Mouse (Mus musculus) cerebellum, adult 9-11 months (tissue): ENCODE measurements around the gene Nfatc2ip.
A peak's percentile ranks its signal among the peaks of the same experiment; 100 is the strongest.

ENCODE experiments used
- DNase-seq: peaks from one replicate; pipeline ENCODE4 v3.0.0; 2022

The Nfatc2ip gene

DNA sequence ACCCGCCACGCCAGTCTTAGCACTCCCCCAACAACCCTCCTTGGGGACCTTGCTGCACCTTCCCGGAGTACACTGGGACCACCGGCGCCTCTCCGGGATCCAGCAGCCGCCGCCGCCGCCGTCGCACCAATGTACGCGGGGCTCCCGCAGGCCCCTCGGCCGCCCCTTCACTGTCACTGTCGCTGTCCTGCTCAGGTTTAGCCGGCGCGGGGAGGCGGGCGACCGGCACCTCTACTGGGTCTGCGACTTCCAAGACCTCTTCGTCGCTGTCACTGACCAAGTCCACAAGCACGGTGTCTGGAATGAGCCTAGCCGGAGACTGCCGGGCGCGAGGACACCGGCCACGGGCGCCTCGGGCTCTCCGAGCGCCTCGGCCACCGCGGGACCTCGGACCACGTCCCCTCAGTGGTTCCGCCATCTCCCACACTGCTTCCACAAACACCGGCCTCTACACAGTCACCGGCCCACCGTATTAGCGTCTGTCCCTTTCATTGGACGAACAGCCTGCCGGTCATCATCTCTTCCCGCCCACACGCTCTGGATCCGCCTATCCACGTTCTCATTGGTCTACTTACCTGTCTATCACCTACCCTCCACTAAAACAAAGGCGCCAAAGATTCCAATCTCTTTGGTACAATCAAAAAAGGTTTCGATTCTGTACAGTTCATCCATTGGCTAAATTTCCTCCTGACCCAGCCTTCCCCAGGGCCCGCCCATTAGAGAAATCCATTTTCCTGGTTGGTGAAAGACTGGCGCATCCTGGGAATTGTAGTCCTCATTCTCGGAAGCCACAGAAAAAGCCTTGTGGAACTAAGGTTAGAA lies at the start of gene Nfatc2ip:
Gene Nfatc2ip (minus strand): TSS at position 440 of the 822 bp plus-strand sequence.
- peak; percentile 97 for DNase-seq

DNA sequence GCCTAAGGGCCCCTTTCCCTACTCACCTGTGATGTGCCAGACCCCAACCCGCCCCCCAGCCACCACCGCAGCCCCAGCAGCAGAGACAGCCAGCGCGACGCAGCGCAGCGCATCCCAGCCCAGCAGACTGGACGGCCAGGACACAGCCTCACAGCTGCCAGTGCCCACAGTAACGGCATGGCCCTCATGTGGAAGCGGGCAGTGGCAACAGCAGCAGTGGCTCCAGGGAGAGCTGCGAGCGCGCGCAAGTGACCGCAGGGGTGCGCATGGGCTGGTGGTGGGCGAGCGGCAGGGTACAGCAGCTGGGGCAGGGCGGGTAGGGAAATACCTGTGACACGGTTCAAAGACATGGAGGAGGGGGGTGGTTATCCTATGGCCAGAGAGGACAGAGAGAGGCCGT lies 49.7 kb upstream of the Nfatc2ip start:
- no peak for DNase-seq

DNA sequence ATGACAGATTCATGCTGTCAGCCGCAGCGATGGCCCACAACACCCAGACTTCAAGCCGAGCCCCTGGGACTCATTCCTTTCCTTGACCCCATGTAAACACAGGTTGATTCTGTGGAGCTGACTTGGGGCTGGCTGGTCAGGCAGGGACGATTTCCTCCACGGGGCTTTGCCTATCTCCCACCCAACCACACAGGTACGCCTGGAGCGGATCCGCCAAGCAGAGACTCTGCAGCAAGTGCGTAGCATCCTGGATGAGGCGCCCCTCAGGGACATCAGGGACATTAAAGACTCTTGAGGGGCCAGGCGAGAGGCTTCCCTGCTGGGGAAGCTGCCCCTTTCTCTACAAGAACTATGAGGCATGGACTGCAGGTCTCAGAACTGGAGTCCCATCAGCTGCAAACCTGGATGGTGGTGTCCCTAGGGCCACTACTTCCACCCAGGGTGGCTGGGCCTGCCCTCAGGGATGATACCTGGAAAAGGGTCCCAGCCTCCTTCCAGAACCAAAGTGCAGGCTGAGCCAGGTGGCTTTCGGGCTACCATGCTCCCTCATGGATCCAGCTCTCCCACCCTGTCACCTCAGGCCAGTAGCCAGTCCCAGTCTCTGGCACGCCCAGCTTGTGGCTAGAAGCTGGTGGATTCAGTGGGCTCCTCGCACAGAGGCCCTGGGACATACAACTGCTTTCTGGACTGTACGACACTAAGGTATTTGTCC lies 48.7 kb upstream of the Nfatc2ip start:
- DNase-seq: no peak

DNA sequence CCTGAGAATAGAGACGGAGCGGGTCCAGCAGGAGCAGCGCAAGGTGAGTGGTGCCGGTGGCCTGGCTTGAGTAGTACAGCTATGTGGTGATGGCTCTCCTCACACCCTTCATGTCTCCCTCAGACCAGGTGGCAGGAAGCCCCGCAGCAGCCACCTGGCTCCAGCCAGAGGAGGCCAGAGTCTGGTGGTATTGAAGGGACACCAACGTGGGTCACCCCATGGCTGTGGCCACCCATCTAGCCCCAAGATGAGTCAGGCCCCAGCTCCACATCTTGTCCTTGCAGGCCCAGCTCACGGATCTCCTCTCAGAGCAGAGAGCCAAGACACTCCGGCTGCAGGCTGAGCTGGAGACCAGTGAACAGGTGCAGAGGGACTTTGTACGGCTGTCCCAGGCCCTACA lies 48.0 kb upstream of the Nfatc2ip start:
- DNase-seq: no peak

DNA sequence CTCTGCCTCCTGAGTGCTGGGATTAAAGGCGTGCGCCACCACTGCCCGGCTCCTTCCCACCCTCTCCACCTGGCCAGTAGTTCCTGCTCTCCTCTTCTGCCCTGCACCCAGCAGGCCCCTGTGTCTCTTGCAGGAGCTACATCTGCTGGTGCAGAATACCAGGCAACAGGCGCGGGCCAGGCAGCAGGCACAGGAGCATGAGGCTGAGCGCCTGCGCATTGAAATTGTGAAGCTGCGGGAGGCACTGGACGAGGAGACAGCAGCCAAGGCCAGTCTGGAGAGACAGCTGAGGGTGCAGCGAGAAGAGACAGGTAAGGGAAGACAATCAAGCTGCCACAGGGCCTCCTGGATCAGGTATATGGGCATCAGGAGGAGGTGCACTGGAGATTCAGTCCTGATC lies 47.5 kb upstream of the Nfatc2ip start:
- DNase-seq: no peak

DNA sequence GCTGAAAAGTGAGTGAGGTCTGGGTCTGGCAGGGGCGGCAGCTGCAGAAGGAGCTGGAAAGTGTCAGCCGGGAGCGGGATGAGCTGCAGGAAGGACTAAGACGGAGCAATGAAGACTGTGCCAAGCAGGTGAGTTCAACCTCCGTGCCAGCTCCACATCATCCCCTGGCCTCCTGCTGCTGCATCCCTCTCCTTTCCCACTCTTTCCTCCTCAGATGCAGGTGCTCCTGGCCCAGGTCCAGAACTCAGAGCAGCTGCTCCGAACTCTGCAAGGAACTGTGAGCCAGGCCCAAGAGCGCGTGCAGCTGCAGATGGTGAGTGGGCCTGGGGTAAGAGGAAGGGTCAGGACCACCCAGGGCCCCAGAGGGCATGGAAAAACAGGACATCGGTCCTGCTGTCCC lies 43.6 kb upstream of the Nfatc2ip start:
- no peak for DNase-seq

DNA sequence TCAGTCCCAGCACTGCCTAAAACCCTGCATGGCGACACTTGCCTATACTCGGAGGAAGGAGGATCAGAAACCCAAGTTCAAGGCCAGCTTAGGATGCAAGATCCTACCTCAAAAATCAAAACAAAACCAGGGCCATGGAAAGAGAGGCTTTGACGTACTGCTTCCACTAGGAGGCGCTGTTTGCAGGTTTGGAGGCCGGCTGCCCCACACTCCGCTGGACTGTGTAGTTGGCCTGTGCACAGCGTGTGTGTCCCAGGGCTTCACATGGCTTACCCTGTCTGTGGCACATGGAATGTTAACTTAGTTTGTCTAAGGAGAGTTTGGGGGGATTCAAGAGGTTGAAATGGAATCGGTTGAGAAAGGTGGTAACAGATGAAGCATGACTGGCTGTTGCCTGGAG lies 40.3 kb upstream of the Nfatc2ip start:
- DNase-seq: peak; percentile 27

DNA sequence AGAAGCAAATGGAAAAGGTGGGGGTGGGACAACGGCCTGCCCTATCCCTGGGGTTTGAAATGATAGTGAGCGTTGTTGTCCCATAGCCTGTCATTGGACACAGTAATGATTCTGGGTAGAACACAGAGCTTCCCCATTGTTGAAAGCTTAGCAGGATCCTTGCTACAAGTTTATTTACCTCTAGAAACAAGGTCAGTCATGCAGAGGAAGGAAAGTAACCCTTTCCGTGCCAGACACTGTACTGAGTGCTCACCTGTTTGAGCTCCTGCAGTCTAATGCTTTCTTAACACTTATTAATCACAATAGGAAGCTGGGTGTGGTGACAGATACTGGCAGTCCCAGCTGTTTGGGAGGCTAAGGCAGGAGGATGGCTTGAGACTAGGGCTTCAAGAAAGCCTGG lies 39.3 kb upstream of the Nfatc2ip start:
- DNase-seq: no peak

DNA sequence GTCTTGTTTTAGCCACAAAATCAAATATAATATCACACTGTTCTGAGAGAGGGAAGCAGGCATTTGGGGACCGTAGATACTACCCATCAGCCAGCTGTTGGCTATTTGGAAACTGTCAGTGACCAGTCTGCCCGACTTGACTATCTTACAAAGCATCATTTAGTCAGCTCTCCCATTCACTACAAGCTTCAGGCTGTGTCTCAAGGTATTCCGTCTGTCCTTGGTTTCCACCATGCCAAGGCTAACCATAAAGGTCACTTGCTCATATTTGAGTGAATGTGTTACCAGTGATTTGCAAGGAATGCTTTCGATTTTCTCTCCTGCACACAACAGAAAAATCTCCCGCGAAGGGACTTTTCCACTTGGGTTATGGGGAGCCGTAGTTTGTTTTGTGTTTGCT lies 38.2 kb upstream of the Nfatc2ip start:
- DNase-seq: no peak

DNA sequence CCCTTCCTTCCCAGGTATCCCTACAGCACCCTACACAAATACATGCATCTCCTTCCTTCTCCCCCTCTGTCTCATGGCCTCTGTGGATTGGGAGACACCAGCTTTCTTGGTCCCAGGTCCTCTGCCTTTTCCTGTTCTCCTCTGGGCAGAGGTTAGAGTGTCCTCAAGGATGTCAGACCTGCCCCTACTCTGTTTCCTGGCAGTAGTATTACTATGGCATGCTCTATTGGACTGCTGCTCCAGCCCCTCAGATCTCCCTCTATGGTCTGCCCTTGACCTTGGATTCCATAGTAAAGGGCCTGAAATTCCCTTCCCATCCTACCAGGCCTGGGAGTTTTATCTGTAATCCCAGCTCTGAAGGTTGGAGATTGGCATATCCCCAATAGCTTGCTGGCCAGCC lies 33.6 kb upstream of the Nfatc2ip start:
- DNase-seq: peak; percentile 21

DNA sequence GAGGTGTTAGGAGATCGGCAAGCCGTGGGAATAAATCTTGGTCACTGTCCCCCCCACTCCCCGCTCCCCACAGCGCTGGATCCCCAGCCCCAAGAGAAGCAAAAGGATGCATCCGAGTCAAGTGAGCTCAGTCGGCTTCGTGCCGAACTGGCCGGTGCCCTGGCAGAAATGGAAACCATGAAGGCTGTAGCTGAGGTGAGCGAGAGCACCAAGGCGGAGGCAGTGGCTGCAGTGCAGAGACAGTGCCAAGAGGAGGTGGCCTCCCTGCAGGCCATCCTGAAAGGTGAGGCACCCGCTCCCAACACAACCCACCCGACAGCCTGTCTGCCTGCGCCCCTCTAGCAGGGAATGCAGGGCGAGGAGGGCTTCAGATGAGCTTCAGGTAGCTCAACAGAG lies 33.0 kb upstream of the Nfatc2ip start:
- DNase-seq: no peak

DNA sequence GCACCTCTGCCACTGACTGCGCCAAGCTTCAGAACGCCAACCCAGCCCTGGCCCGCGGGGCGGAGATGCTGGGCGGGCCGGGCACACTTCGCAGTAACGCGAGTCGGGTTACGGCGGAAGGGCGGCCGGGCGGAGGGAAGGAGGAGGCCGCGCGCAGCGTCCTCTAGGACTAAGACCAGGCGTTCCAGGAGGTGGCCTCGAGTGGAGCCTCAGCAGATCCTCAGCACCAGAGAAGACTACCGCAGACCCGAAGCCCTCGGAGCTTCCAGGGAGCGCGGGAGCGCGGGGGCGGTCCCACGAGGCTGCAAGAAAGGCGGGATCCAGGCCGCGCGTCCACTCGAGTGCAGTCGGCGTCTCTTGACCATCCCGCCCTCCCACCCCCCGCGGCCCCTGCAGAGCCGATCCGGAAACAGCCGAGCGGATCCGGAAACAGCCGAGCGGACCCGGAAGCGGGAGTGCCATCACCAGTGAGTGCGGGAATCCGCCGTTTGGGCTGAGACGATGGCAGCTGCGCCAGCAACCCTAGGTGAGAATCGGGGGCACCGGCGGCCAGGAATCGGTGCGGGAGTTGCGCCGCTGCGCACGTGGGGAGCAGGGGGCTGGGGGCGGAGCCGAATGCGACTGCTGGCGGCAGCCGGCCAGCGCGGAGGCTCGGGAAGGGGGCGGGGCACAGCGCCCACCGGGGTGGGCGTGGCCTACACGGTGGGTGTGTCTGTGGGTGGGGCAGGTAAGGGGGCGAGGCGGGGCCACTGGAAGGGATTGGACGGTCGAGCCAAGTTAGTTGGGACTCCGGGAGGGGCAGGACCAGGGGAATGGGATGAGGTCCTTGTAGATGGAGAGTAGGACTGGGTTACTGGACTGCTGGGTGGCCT lies 32.3 kb upstream of the Nfatc2ip start, which contains the start of gene Rabep2:
Gene Rabep2 (plus strand): TSS at position 129 of the 872 bp plus-strand sequence.
- peak; percentile 95 for DNase-seq

DNA sequence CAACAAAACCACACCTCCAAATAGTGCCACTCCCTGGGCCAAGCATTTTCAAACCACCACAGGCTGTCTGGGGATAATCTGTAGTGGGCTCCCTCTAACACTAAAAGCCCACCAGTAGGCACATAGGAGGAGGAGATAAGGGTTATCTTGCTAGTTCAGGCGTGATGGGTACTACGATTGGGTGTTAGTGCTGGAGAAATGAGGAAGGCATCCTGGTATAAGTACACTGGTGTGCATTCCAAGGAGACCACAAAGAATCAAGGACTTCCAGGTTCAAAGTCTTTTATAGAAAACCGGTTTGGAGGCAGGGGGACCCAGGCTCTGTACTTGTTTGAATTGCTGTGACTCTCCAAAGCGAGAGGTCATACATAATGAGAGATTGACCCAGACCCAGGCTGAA lies 31.6 kb upstream of the Nfatc2ip start:
- peak; percentile 30 for DNase-seq

DNA sequence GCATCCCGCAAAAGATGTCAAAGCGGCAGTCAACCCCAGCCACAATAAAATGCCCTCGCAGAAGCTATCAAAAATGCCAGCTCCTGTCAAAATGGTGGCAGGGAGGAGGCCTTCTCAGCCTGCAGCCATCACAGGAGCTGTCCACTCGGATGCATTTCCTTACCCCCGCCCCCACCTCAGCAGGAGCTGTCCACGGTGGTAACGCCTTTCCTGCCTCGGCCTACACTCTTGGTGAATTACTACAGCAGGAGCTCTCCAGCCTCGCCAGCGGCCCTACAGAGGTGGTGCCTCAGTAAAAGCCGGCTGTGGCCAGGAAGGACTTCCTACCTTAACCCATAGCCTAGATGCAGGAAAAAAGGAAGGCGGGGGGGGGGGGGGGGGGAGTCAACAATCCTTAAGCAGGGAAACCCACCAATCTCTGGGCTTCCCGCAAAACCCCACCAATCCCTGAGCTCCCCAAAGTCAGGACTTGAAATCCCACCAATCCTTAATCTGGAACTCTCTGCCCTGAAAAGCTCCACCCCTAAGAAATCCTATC lies 30.9 kb upstream of the Nfatc2ip start:
- DNase-seq: peak; percentile 33

DNA sequence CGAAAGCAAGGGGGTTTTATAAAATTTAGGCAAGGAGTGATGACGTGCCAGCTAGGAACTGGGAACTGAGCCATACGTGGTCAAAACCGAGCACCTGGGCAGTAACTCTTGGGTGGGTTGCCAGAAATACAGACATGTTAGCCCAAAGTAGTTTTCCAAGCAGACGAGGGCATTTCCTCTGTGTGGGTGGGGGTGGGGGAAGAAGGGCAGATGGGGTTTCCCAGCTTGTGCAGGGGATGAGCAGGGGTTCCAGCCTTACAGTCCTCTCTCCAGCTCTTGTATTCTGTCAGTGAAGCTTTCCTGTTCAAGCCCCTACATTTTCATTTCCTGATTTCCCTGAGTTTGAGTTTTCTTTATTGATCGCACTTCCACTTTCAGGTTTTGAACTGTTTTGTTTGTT lies 27.6 kb upstream of the Nfatc2ip start:
- DNase-seq: no peak

DNA sequence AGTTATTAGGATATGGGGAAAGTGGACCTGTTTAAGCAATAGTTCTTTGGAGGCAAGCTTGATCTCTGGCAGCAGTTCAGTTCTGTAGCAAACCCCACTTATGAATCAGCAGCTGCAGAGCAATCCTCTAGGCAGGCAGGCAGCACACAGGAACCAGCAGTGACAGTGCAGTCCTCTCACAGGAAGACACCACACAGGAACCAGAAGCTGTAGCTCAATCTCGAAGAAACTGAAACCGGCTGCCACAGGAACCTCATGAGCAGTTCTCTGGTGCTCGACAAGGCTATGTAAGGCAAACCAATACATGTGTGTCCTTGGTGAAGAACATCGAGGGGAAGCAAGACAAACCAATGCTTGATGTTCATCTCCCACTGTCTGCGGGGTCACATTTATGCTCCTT lies 25.2 kb upstream of the Nfatc2ip start:
- no peak for DNase-seq

DNA sequence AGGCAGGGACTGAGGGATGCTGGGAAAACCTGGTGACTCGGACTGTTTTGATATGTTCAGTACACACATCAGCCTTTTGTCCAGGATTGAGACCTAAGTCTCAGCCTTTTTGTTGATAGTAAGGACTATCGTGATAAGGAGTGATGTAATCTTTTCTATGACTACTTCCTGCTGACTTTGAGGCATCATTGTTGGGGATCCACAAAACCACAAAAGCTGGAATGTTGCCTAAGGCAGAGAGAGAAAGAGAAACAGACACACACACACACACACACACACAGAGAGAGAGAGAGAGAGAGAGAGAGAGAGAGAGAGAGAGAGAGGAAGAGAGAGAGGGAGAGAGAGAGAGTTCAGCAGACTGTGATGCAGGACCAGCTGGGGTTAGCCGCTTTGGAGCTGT lies 22.0 kb upstream of the Nfatc2ip start:
- no peak for DNase-seq

DNA sequence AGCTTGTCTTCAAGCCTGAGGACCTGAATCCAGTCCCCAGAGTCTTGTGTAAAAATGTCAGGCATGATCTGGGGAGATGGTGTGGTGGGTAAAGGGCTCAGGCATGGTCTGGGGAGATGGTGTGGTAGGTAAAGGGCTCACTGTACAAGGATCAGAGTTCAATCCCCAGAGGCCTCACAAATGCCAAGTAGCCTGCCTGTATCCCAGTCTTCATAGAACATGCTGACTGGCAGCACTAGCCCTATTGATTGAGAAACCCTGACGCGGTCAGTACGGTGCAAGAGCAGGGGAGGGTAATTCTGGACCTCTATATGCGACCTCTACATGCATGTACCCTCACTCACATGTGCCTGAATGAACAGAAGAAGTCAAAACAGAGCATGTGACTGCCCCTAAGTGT lies 21.1 kb upstream of the Nfatc2ip start:
- DNase-seq: no peak

DNA sequence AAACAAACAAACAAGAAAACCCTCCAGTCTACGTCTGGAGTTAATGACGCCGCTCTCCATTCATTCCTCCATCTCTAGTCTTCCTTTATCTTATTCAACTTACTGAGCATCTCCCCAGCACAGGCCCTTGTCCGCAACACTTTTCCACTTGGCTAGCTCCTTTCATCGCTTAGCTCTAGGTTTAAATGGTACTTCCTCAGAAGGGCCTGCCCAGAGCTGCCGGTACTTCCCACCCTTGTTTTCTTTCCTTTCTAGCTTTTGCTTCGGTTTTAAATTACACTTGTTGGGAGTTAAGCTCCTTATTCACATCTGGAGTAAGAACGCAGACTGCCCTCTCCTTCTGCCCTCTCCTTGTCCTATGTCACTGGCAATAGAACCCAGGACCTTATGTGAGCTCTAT lies 20.5 kb upstream of the Nfatc2ip start:
- no peak for DNase-seq

DNA sequence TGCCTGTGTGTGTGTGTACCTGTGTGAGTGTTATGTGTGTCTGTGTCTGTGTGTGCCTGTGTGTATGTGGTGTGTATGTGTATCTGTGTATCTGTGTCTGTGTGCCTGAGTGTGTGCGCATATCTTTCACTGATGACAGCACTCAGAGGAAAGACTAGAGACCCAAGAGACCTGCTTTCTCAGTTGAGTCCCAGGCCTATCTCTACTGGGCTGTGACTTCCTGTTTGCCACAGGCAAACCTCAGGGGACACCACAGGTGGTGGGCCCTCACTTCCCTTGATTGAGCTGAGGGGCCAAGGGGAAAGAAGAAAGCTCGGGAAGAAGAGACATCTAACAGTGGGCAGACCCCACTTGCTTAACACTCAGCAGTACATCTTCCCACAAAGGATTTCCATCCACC lies 20.1 kb upstream of the Nfatc2ip start:
- DNase-seq: no peak

DNA sequence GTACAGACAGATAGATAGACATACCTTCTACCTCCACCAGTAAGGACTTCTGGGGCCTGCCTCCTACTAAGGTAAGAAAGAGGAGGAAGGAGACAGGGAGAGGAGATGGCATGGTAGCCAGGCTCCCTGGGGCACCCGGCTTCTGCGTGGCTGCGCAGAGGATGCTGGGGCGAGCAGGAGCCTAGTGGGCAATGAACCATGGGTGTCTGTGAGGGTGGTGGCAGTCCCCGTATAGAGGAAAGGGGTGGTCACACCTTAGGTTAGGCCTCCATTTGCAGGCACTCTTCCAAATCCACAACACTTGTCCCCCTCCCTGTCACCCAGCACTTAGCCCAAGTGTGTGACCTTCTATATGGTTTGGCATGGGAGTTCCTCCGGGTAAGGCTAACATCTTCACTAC lies 18.2 kb upstream of the Nfatc2ip start, which contains the start of gene Cd19:
Gene Cd19 (minus strand): TSS at position 165 of the 400 bp plus-strand sequence.
- no peak for DNase-seq

DNA sequence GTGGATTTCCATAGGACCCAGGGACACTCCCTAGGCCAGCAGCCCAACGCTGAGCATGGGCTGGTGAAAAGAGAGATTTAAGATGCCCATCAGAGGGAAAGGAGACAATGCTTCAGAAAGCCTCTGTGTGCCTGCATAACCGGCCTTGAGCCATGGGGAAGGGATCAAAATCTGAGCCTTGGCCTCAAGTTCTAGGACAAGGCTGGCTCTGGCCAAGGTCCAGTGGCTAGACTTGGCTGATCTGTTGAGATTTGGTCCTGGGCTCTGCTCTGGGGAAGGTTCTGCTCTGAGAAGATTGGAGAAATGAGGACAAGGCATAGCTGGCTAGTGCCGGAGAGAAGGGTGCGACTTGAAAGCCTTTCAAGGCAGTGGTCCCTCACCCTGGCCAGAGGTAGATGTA lies 14.5 kb upstream of the Nfatc2ip start:
- DNase-seq: no peak

DNA sequence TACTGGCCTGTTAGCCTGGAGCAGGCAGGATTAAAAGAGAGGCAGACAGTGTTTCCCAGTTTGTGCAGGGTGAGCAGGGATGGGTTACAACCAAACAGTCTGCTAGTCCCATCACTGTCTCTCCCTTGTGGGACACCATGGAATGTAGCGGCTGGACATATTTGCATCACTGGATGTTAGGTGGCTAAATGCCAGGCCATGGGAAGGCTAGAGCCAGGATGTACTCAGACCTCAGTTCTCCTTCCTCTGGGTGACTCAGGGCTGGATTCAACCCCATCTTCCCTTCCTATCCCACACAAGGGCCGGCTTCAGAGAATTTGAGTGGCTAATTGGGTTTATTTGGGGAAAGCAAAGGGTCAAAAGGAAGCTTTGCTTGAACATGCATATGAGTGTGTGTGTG lies 12.1 kb upstream of the Nfatc2ip start:
- no peak for DNase-seq
